Mouse (Mus musculus): ENCODE measurements around the gene Csnk1e. TPM values are rescaled to one million over a fixed set of nuclear protein-coding genes. Genes with fewer than 3 reads are reported as not detected.

The Csnk1e gene
- polyA plus RNA-seq, 1 experiment: 122 TPM

GRCm38 (mm10) chr15:79428616-79429015 is 26.8 kb downstream of the Csnk1e start:
- TF ChIP-seq POLR2A (IDR thresholded peaks at IDR 0.05; ENCODE audit: borderline replicate concordance, insufficient read depth, low read length) (no peak), CTCF (IDR thresholded peaks at IDR 0.05; ENCODE audit: borderline replicate concordance, insufficient read depth, low read depth, low read length) (no peak)
- 76% methylated on average over 4 of the region's 4 CpGs for WGBS
- no peaks in the 10 kb centered on the region for H3K27me3 ChIP-seq (ENCODE audit: control insufficient read depth, insufficient read depth, low read length)
- no peak overlapping the region for H3K4me3 ChIP-seq (replicated peaks; ENCODE audit: insufficient read depth, low read depth, low read length)
- peaks cover 11% of the 10 kb centered on the region for H3K4me1 ChIP-seq (ENCODE audit: control insufficient read depth, insufficient read depth, low read length)
- DNase-seq: no peak
- no peak overlapping the region for H3K27ac ChIP-seq (ENCODE audit: insufficient read depth, low read length)

GRCm38 (mm10) chr15:79427516-79427915 is 27.9 kb downstream of the Csnk1e start:
- no peak overlapping the region for H3K4me3 ChIP-seq (replicated peaks; ENCODE audit: insufficient read depth, low read depth, low read length)
- 0 out of 2 replicates have a peak, but pooled peaks cover 4% of the 10 kb centered on the region for H3K4me1 ChIP-seq (ENCODE audit: control insufficient read depth, insufficient read depth, low read length)
- H3K27me3 ChIP-seq (ENCODE audit: control insufficient read depth, insufficient read depth, low read length): no peaks in the 10 kb centered on the region
- DNase-seq: no peak
- WGBS: 67% methylated on average over 6 of the region's 6 CpGs
- TF ChIP-seq CTCF (IDR thresholded peaks at IDR 0.05; ENCODE audit: borderline replicate concordance, insufficient read depth, low read depth, low read length): no peak
- no peak for TF ChIP-seq POLR2A (IDR thresholded peaks at IDR 0.05; ENCODE audit: borderline replicate concordance, insufficient read depth, low read length)
- no peak overlapping the region for H3K27ac ChIP-seq (ENCODE audit: insufficient read depth, low read length)

- no peak overlapping the region for H3K4me3 ChIP-seq (replicated peaks; ENCODE audit: insufficient read depth, low read depth, low read length)
- TF ChIP-seq CTCF (IDR thresholded peaks at IDR 0.05; ENCODE audit: borderline replicate concordance, insufficient read depth, low read depth, low read length) (no peak), POLR2A (IDR thresholded peaks at IDR 0.05; ENCODE audit: borderline replicate concordance, insufficient read depth, low read length) (no peak)
- 72% methylated on average over 11 of the region's 11 CpGs for WGBS
These were observed 29.9 kb downstream of the Csnk1e start for GRCm38 (mm10) chr15:79425516-79425915.

GRCm38 (mm10) chr15:79424602-79425001 is 30.8 kb downstream of the Csnk1e start:
- DNase-seq: peak in 1 of 2 experiments; percentile 6
- Histone ChIP-seq H3K27ac (ENCODE audit: insufficient read depth, low read length) (no peak overlapping the region), H3K4me3 (replicated peaks; ENCODE audit: insufficient read depth, low read depth, low read length) (no peak overlapping the region), H3K27me3 (ENCODE audit: control insufficient read depth, insufficient read depth, low read length) (no peaks in the 10 kb centered on the region), H3K4me1 (ENCODE audit: control insufficient read depth, insufficient read depth, low read length) (no peaks in the 10 kb centered on the region)
- 88% methylated on average over 17 of the region's 17 CpGs for WGBS
- TF ChIP-seq POLR2A (IDR thresholded peaks at IDR 0.05; ENCODE audit: borderline replicate concordance, insufficient read depth, low read length) (no peak), CTCF (IDR thresholded peaks at IDR 0.05; ENCODE audit: borderline replicate concordance, insufficient read depth, low read depth, low read length) (no peak)

More at GRCm38 (mm10) chr15:79425516-79425915, 29.9 kb downstream of the Csnk1e start:
- Histone ChIP-seq H3K27ac (ENCODE audit: insufficient read depth, low read length) (no peak overlapping the region), H3K27me3 (ENCODE audit: control insufficient read depth, insufficient read depth, low read length) (no peaks in the 10 kb centered on the region), H3K4me1 (ENCODE audit: control insufficient read depth, insufficient read depth, low read length) (no peaks in the 10 kb centered on the region)
- no peak for DNase-seq

GRCm38 (mm10) chr15:79422715-79423243 is 32.6 kb downstream of the Csnk1e start:
- no peak overlapping the region for H3K27ac ChIP-seq (ENCODE audit: insufficient read depth, low read length)
- WGBS: 89% methylated on average over 6 of the region's 6 CpGs
- DNase-seq: no peak
- no peaks in the 10 kb centered on the region for H3K27me3 ChIP-seq (ENCODE audit: control insufficient read depth, insufficient read depth, low read length)
- no peak overlapping the region for H3K4me3 ChIP-seq (replicated peaks; ENCODE audit: insufficient read depth, low read depth, low read length)
- H3K4me1 ChIP-seq (ENCODE audit: control insufficient read depth, insufficient read depth, low read length): no peaks in the 10 kb centered on the region
- no peak for TF ChIP-seq POLR2A (IDR thresholded peaks at IDR 0.05; ENCODE audit: borderline replicate concordance, insufficient read depth, low read length)
- TF ChIP-seq CTCF (IDR thresholded peaks at IDR 0.05; ENCODE audit: borderline replicate concordance, insufficient read depth, low read depth, low read length): no peak

- Histone ChIP-seq H3K4me1 (ENCODE audit: control insufficient read depth, insufficient read depth, low read length) (no peaks in the 10 kb centered on the region), H3K27ac (ENCODE audit: insufficient read depth, low read length) (no peak overlapping the region), H3K4me3 (replicated peaks; ENCODE audit: insufficient read depth, low read depth, low read length) (no peak overlapping the region), H3K27me3 (ENCODE audit: control insufficient read depth, insufficient read depth, low read length) (no peaks in the 10 kb centered on the region)
- no peak for DNase-seq
- no peak for TF ChIP-seq POLR2A (IDR thresholded peaks at IDR 0.05; ENCODE audit: borderline replicate concordance, insufficient read depth, low read length)
- TF ChIP-seq CTCF (IDR thresholded peaks at IDR 0.05; ENCODE audit: borderline replicate concordance, insufficient read depth, low read depth, low read length): no peak
- 29% methylated on average over 11 of the region's 11 CpGs for WGBS
These were observed 36.7 kb downstream of the Csnk1e start for GRCm38 (mm10) chr15:79418677-79419076.

GRCm38 (mm10) chr15:79418265-79418664 is 37.1 kb downstream of the Csnk1e start:
- H3K4me1 ChIP-seq (ENCODE audit: control insufficient read depth, insufficient read depth, low read length): no peaks in the 10 kb centered on the region
- H3K27ac ChIP-seq (ENCODE audit: insufficient read depth, low read length): no peak overlapping the region
- no peak for DNase-seq
- no peaks in the 10 kb centered on the region for H3K27me3 ChIP-seq (ENCODE audit: control insufficient read depth, insufficient read depth, low read length)
- TF ChIP-seq CTCF (IDR thresholded peaks at IDR 0.05; ENCODE audit: borderline replicate concordance, insufficient read depth, low read depth, low read length): no peak
- no peak for TF ChIP-seq POLR2A (IDR thresholded peaks at IDR 0.05; ENCODE audit: borderline replicate concordance, insufficient read depth, low read length)
- WGBS: 84% methylated on average over 3 of the region's 3 CpGs
- H3K4me3 ChIP-seq (replicated peaks; ENCODE audit: insufficient read depth, low read depth, low read length): no peak overlapping the region

- WGBS: 94% methylated on average over 3 of the region's 3 CpGs
- no peak for DNase-seq
- Histone ChIP-seq H3K4me3 (replicated peaks; ENCODE audit: insufficient read depth, low read depth, low read length) (no peak overlapping the region), H3K27ac (ENCODE audit: insufficient read depth, low read length) (no peak overlapping the region), H3K4me1 (ENCODE audit: control insufficient read depth, insufficient read depth, low read length) (no peaks in the 10 kb centered on the region), H3K27me3 (ENCODE audit: control insufficient read depth, insufficient read depth, low read length) (no peaks in the 10 kb centered on the region)
- TF ChIP-seq CTCF (IDR thresholded peaks at IDR 0.05; ENCODE audit: borderline replicate concordance, insufficient read depth, low read depth, low read length): no peak
- TF ChIP-seq POLR2A (IDR thresholded peaks at IDR 0.05; ENCODE audit: borderline replicate concordance, insufficient read depth, low read length): no peak
These were observed 38.0 kb downstream of the Csnk1e start for GRCm38 (mm10) chr15:79417379-79417778.

Measured in cerebellum, adult 2 months (tissue).